Mouse (Mus musculus): ENCODE data around the gene Psma5. TPM values are rescaled to one million over a fixed set of nuclear protein-coding genes. Genes with fewer than 3 reads are reported as not detected.

Psma5 gene
- polyA plus RNA-seq, 1 experiment from 2014 or later = 297 TPM

GRCm38 (mm10) chr3:108297050-108297419 is 40.3 kb downstream of the Psma5 start:
- Histone ChIP-seq H3K27ac (ENCODE audit: low read depth, low read length) (no peak overlapping the region), H3K4me2 (ENCODE audit: low read depth) (no peak overlapping the region), H3K4me3 (ENCODE audit: low read depth, low read length) (no peak overlapping the region), H3K9me3 (ENCODE audit: control insufficient read depth, low read length) (no peaks in the 10 kb centered on the region), H3K4me1 (ENCODE audit: control insufficient read depth, insufficient read depth, low read length) (peaks cover 24% of the 10 kb centered on the region), H3K36me3 (ENCODE audit: control insufficient read depth, insufficient read depth, low read length) (no peaks in the 10 kb centered on the region), H3K9ac (ENCODE audit: low read length) (peak overlapping the region; percentile 23; the same call in 1 of the 2 replicates), H3K27me3 (ENCODE audit: control insufficient read depth, insufficient read depth, low read length) (no peaks in the 10 kb centered on the region)
- no peak for ATAC-seq (ENCODE audit: insufficient read depth, low FRiP score, low TSS enrichment)
- 77% methylated on average over 7 of the region's 7 CpGs for WGBS
- no peak for DNase-seq (ENCODE audit: low spot score)

- Histone ChIP-seq H3K9ac (ENCODE audit: low read length) (no peak overlapping the region), H3K4me2 (ENCODE audit: low read depth) (no peak overlapping the region), H3K27me3 (ENCODE audit: control insufficient read depth, insufficient read depth, low read length) (no peaks in the 10 kb centered on the region), H3K4me3 (ENCODE audit: low read depth, low read length) (no peak overlapping the region), H3K36me3 (ENCODE audit: control insufficient read depth, insufficient read depth, low read length) (no peaks in the 10 kb centered on the region), H3K4me1 (ENCODE audit: control insufficient read depth, insufficient read depth, low read length) (peaks cover 24% of the 10 kb centered on the region), H3K27ac (ENCODE audit: low read depth, low read length) (no peak overlapping the region), H3K9me3 (ENCODE audit: control insufficient read depth, low read length) (no peaks in the 10 kb centered on the region)
- WGBS = 69% methylated on average over 7 of the region's 7 CpGs
- ATAC-seq (ENCODE audit: insufficient read depth, low FRiP score, low TSS enrichment) (no peak), DNase-seq (ENCODE audit: low spot score) (no peak)
These were observed 41.2 kb downstream of the Psma5 start for GRCm38 (mm10) chr3:108297603-108298553.

GRCm38 (mm10) chr3:108300455-108301030 is 43.8 kb downstream of the Psma5 start:
- H3K4me1 ChIP-seq (ENCODE audit: control insufficient read depth, insufficient read depth, low read length) = peaks cover 18% of the 10 kb centered on the region
- DNase-seq (ENCODE audit: low spot score) (no peak), ATAC-seq (ENCODE audit: insufficient read depth, low FRiP score, low TSS enrichment) (no peak)
- no peak overlapping the region for H3K4me2 ChIP-seq (ENCODE audit: low read depth)
- no peaks in the 10 kb centered on the region for H3K27me3 ChIP-seq (ENCODE audit: control insufficient read depth, insufficient read depth, low read length)
- no peak overlapping the region for H3K27ac ChIP-seq (ENCODE audit: low read depth, low read length)
- no peak overlapping the region for H3K4me3 ChIP-seq (ENCODE audit: low read depth, low read length)
- 91% methylated on average over 6 of the region's 6 CpGs for WGBS
- H3K9ac ChIP-seq (ENCODE audit: low read length) = no peak overlapping the region
- no peaks in the 10 kb centered on the region for H3K9me3 ChIP-seq (ENCODE audit: control insufficient read depth, low read length)
- no peaks in the 10 kb centered on the region for H3K36me3 ChIP-seq (ENCODE audit: control insufficient read depth, insufficient read depth, low read length)

- Histone ChIP-seq H3K9ac (ENCODE audit: low read length) (no peak overlapping the region), H3K9me3 (ENCODE audit: control insufficient read depth, low read length) (no peaks in the 10 kb centered on the region), H3K27ac (ENCODE audit: low read depth, low read length) (no peak overlapping the region), H3K4me3 (ENCODE audit: low read depth, low read length) (no peak overlapping the region), H3K4me2 (ENCODE audit: low read depth) (no peak overlapping the region), H3K4me1 (ENCODE audit: control insufficient read depth, insufficient read depth, low read length) (0 out of 2 replicates have a peak, but pooled peaks cover 2% of the 10 kb centered on the region), H3K36me3 (ENCODE audit: control insufficient read depth, insufficient read depth, low read length) (no peaks in the 10 kb centered on the region), H3K27me3 (ENCODE audit: control insufficient read depth, insufficient read depth, low read length) (no peaks in the 10 kb centered on the region)
- WGBS = 96% methylated on average over 8 of the region's 8 CpGs
- ATAC-seq (ENCODE audit: insufficient read depth, low FRiP score, low TSS enrichment) (no peak), DNase-seq (ENCODE audit: low spot score) (no peak)
These were observed 47.0 kb downstream of the Psma5 start for GRCm38 (mm10) chr3:108303683-108304082.

- 87% methylated on average over 4 of the region's 4 CpGs for WGBS
- DNase-seq (ENCODE audit: low spot score) (no peak), ATAC-seq (ENCODE audit: insufficient read depth, low FRiP score, low TSS enrichment) (no peak)
- H3K4me3 ChIP-seq (ENCODE audit: low read depth, low read length) = no peak overlapping the region
- no peak overlapping the region for H3K4me2 ChIP-seq (ENCODE audit: low read depth)
- no peaks in the 10 kb centered on the region for H3K27me3 ChIP-seq (ENCODE audit: control insufficient read depth, insufficient read depth, low read length)
- 0 out of 2 replicates have a peak, but pooled peaks cover 2% of the 10 kb centered on the region for H3K4me1 ChIP-seq (ENCODE audit: control insufficient read depth, insufficient read depth, low read length)
- no peak overlapping the region for H3K9ac ChIP-seq (ENCODE audit: low read length)
- no peaks in the 10 kb centered on the region for H3K36me3 ChIP-seq (ENCODE audit: control insufficient read depth, insufficient read depth, low read length)
- H3K27ac ChIP-seq (ENCODE audit: low read depth, low read length) = no peak overlapping the region
- H3K9me3 ChIP-seq (ENCODE audit: control insufficient read depth, low read length) = no peaks in the 10 kb centered on the region
These were observed 48.0 kb downstream of the Psma5 start for GRCm38 (mm10) chr3:108304747-108305146.

- ATAC-seq (ENCODE audit: insufficient read depth, low FRiP score, low TSS enrichment) (no peak), DNase-seq (ENCODE audit: low spot score) (no peak)
- Histone ChIP-seq H3K9me3 (ENCODE audit: control insufficient read depth, low read length) (no peaks in the 10 kb centered on the region), H3K27ac (ENCODE audit: low read depth, low read length) (no peak overlapping the region), H3K36me3 (ENCODE audit: control insufficient read depth, insufficient read depth, low read length) (no peaks in the 10 kb centered on the region), H3K27me3 (ENCODE audit: control insufficient read depth, insufficient read depth, low read length) (no peaks in the 10 kb centered on the region), H3K4me3 (ENCODE audit: low read depth, low read length) (no peak overlapping the region), H3K4me2 (ENCODE audit: low read depth) (no peak overlapping the region), H3K9ac (ENCODE audit: low read length) (no peak overlapping the region), H3K4me1 (ENCODE audit: control insufficient read depth, insufficient read depth, low read length) (0 out of 2 replicates have a peak, but pooled peaks cover 2% of the 10 kb centered on the region)
- WGBS = 80% methylated on average over 3 of the region's 3 CpGs
These were observed 49.7 kb downstream of the Psma5 start for GRCm38 (mm10) chr3:108306387-108306786.

GRCm38 (mm10) chr3:108307485-108307884 is 50.8 kb downstream of the Psma5 start:
- WGBS = 79% methylated on average over 6 of the region's 6 CpGs
- no peak for ATAC-seq (ENCODE audit: insufficient read depth, low FRiP score, low TSS enrichment)
- no peaks in the 10 kb centered on the region for H3K27me3 ChIP-seq (ENCODE audit: control insufficient read depth, insufficient read depth, low read length)
- no peak overlapping the region for H3K9ac ChIP-seq (ENCODE audit: low read length)
- H3K36me3 ChIP-seq (ENCODE audit: control insufficient read depth, insufficient read depth, low read length) = no peaks in the 10 kb centered on the region
- no peak overlapping the region for H3K4me2 ChIP-seq (ENCODE audit: low read depth)
- no peak overlapping the region for H3K27ac ChIP-seq (ENCODE audit: low read depth, low read length)
- no peaks in the 10 kb centered on the region for H3K9me3 ChIP-seq (ENCODE audit: control insufficient read depth, low read length)
- DNase-seq (ENCODE audit: low spot score) = no peak
- H3K4me3 ChIP-seq (ENCODE audit: low read depth, low read length) = no peak overlapping the region
- H3K4me1 ChIP-seq (ENCODE audit: control insufficient read depth, insufficient read depth, low read length) = 0 out of 2 replicates have a peak, but pooled peaks cover 2% of the 10 kb centered on the region

GRCm38 (mm10) chr3:108310921-108311341 is 54.2 kb downstream of the Psma5 start:
- H3K4me2 ChIP-seq (ENCODE audit: low read depth) = no peak overlapping the region
- ATAC-seq (ENCODE audit: insufficient read depth, low FRiP score, low TSS enrichment) (no peak), DNase-seq (ENCODE audit: low spot score) (no peak)
- H3K27ac ChIP-seq (ENCODE audit: low read depth, low read length) = no peak overlapping the region
- H3K36me3 ChIP-seq (ENCODE audit: control insufficient read depth, insufficient read depth, low read length) = no peaks in the 10 kb centered on the region; the same call in 1 of the 2 replicates
- no peaks in the 10 kb centered on the region for H3K27me3 ChIP-seq (ENCODE audit: control insufficient read depth, insufficient read depth, low read length)
- no peaks in the 10 kb centered on the region for H3K9me3 ChIP-seq (ENCODE audit: control insufficient read depth, low read length)
- H3K4me1 ChIP-seq (ENCODE audit: control insufficient read depth, insufficient read depth, low read length) = 0 out of 2 replicates have a peak, but pooled peaks cover under 1% of the 10 kb centered on the region
- no peak overlapping the region for H3K4me3 ChIP-seq (ENCODE audit: low read depth, low read length)
- H3K9ac ChIP-seq (ENCODE audit: low read length) = no peak overlapping the region
